Mouse (Mus musculus): ENCODE results near the gene Tbc1d10b. TPM values are rescaled to one million over a fixed set of nuclear protein-coding genes. Genes with fewer than 3 reads are reported as not detected.

Gene Tbc1d10b
- total and polyA plus RNA-seq, 2 experiments: 5.3 to 9.5 TPM

- H3K4me1 ChIP-seq (ENCODE audit: control insufficient read depth, insufficient read depth, low read length): peaks cover 7% of the 10 kb centered on the region
- 95% methylated on average over 17 of the region's 17 CpGs for WGBS
- no peak overlapping the region for H3K4me3 ChIP-seq (ENCODE audit: insufficient read depth, low read depth, low read length)
- H3K27ac ChIP-seq (replicated peaks; ENCODE audit: insufficient read depth, low read depth, low read length): no peak overlapping the region
- no peak for TF ChIP-seq CTCF (IDR thresholded peaks at IDR 0.05; ENCODE audit: low read depth, low read length)
- TF ChIP-seq POLR2A (IDR thresholded peaks at IDR 0.05; ENCODE audit: extremely low read depth, insufficient read depth, low read length): no peak
- H3K36me3 ChIP-seq (ENCODE audit: control insufficient read depth, insufficient read depth, low read length): peaks cover 7% of the 10 kb centered on the region
- DNase-seq (ENCODE audit: extremely low read depth, low read depth, low spot score): no peak
- no peak overlapping the region for H3K9ac ChIP-seq (ENCODE audit: low read depth, low read length)
- peaks cover 2% of the 10 kb centered on the region; the same call in 1 of the 2 replicates for H3K79me2 ChIP-seq (ENCODE audit: control insufficient read depth, insufficient read depth, low read length)
- H3K27me3 ChIP-seq (ENCODE audit: control insufficient read depth, insufficient read depth, low read length): no peaks in the 10 kb centered on the region
Observed at GRCm38 (mm10) chr7:127194011-127194632, 14.1 kb downstream of the Tbc1d10b start.

- Histone ChIP-seq H3K27me3 (ENCODE audit: control insufficient read depth, insufficient read depth, low read length) (no peaks in the 10 kb centered on the region), H3K4me3 (ENCODE audit: insufficient read depth, low read depth, low read length) (no peak overlapping the region), H3K27ac (replicated peaks; ENCODE audit: insufficient read depth, low read depth, low read length) (no peak overlapping the region), H3K36me3 (ENCODE audit: control insufficient read depth, insufficient read depth, low read length) (peaks cover 3% of the 10 kb centered on the region), H3K4me1 (ENCODE audit: control insufficient read depth, insufficient read depth, low read length) (peaks cover 7% of the 10 kb centered on the region), H3K79me2 (ENCODE audit: control insufficient read depth, insufficient read depth, low read length) (peaks cover 2% of the 10 kb centered on the region; the same call in 1 of the 2 replicates), H3K9ac (ENCODE audit: low read depth, low read length) (no peak overlapping the region)
- DNase-seq (ENCODE audit: extremely low read depth, low read depth, low spot score): peak; percentile 24
- WGBS: 91% methylated on average over 5 of the region's 5 CpGs
- TF ChIP-seq CTCF (IDR thresholded peaks at IDR 0.05; ENCODE audit: low read depth, low read length) (no peak), POLR2A (IDR thresholded peaks at IDR 0.05; ENCODE audit: extremely low read depth, insufficient read depth, low read length) (no peak)
Observed at GRCm38 (mm10) chr7:127192989-127193388, 15.3 kb downstream of the Tbc1d10b start.

GRCm38 (mm10) chr7:127190672-127191071 lies 17.6 kb downstream of the Tbc1d10b start:
- no peaks in the 10 kb centered on the region for H3K27me3 ChIP-seq (ENCODE audit: control insufficient read depth, insufficient read depth, low read length)
- DNase-seq (ENCODE audit: extremely low read depth, low read depth, low spot score): no peak
- TF ChIP-seq CTCF (IDR thresholded peaks at IDR 0.05; ENCODE audit: low read depth, low read length) (no peak), POLR2A (IDR thresholded peaks at IDR 0.05; ENCODE audit: extremely low read depth, insufficient read depth, low read length) (no peak)
- peaks cover 2% of the 10 kb centered on the region; the same call in 1 of the 2 replicates for H3K79me2 ChIP-seq (ENCODE audit: control insufficient read depth, insufficient read depth, low read length)
- no peak overlapping the region for H3K9ac ChIP-seq (ENCODE audit: low read depth, low read length)
- WGBS: 87% methylated on average over 6 of the region's 6 CpGs
- H3K4me3 ChIP-seq (ENCODE audit: insufficient read depth, low read depth, low read length): no peak overlapping the region
- no peak overlapping the region for H3K27ac ChIP-seq (replicated peaks; ENCODE audit: insufficient read depth, low read depth, low read length)
- peaks cover 7% of the 10 kb centered on the region for H3K4me1 ChIP-seq (ENCODE audit: control insufficient read depth, insufficient read depth, low read length)
- peaks cover 3% of the 10 kb centered on the region for H3K36me3 ChIP-seq (ENCODE audit: control insufficient read depth, insufficient read depth, low read length)

- Histone ChIP-seq H3K79me2 (ENCODE audit: control insufficient read depth, insufficient read depth, low read length) (no peaks in the 10 kb centered on the region), H3K36me3 (ENCODE audit: control insufficient read depth, insufficient read depth, low read length) (peaks cover 3% of the 10 kb centered on the region), H3K27ac (replicated peaks; ENCODE audit: insufficient read depth, low read depth, low read length) (no peak overlapping the region), H3K4me1 (ENCODE audit: control insufficient read depth, insufficient read depth, low read length) (no peaks in the 10 kb centered on the region; the same call in 1 of the 2 replicates), H3K4me3 (ENCODE audit: insufficient read depth, low read depth, low read length) (no peak overlapping the region), H3K9ac (ENCODE audit: low read depth, low read length) (no peak overlapping the region), H3K27me3 (ENCODE audit: control insufficient read depth, insufficient read depth, low read length) (no peaks in the 10 kb centered on the region)
- DNase-seq (ENCODE audit: extremely low read depth, low read depth, low spot score): no peak
- 82% methylated on average over 17 of the region's 17 CpGs for WGBS
- no peak for TF ChIP-seq CTCF (IDR thresholded peaks at IDR 0.05; ENCODE audit: low read depth, low read length)
- no peak for TF ChIP-seq POLR2A (IDR thresholded peaks at IDR 0.05; ENCODE audit: extremely low read depth, insufficient read depth, low read length)
Observed at GRCm38 (mm10) chr7:127188305-127189276, 19.7 kb downstream of the Tbc1d10b start.

- WGBS: 84% methylated on average over 10 of the region's 10 CpGs
- DNase-seq (ENCODE audit: extremely low read depth, low read depth, low spot score): no peak
- H3K9ac ChIP-seq (ENCODE audit: low read depth, low read length): no peak overlapping the region
Observed at GRCm38 (mm10) chr7:127187351-127187750, 20.9 kb downstream of the Tbc1d10b start.

More at GRCm38 (mm10) chr7:127187351-127187750, 20.9 kb downstream of the Tbc1d10b start:
- Histone ChIP-seq H3K27ac (replicated peaks; ENCODE audit: insufficient read depth, low read depth, low read length) (no peak overlapping the region), H3K4me1 (ENCODE audit: control insufficient read depth, insufficient read depth, low read length) (no peaks in the 10 kb centered on the region; the same call in 1 of the 2 replicates), H3K36me3 (ENCODE audit: control insufficient read depth, insufficient read depth, low read length) (peaks cover 3% of the 10 kb centered on the region), H3K79me2 (ENCODE audit: control insufficient read depth, insufficient read depth, low read length) (no peaks in the 10 kb centered on the region), H3K27me3 (ENCODE audit: control insufficient read depth, insufficient read depth, low read length) (no peaks in the 10 kb centered on the region), H3K4me3 (ENCODE audit: insufficient read depth, low read depth, low read length) (no peak overlapping the region)
- TF ChIP-seq CTCF (IDR thresholded peaks at IDR 0.05; ENCODE audit: low read depth, low read length): no peak
- TF ChIP-seq POLR2A (IDR thresholded peaks at IDR 0.05; ENCODE audit: extremely low read depth, insufficient read depth, low read length): no peak

All from liver, adult 2 months (tissue).